Mouse (Mus musculus) lung, postnatal 4 days (tissue): ENCODE measurements around the gene Syde2.
A peak's percentile ranks its signal among the peaks of the same experiment; 100 is the strongest.

Source experiments
- DNase-seq, 2 experiments: peaks; one replicate each; pipeline ENCODE4 v3.0.0; 2021

Syde2 gene

GRCm38 (mm10) chr3:145966806-145967205 is 20.9 kb upstream of the Syde2 start:
- no peak for DNase-seq

DNA sequence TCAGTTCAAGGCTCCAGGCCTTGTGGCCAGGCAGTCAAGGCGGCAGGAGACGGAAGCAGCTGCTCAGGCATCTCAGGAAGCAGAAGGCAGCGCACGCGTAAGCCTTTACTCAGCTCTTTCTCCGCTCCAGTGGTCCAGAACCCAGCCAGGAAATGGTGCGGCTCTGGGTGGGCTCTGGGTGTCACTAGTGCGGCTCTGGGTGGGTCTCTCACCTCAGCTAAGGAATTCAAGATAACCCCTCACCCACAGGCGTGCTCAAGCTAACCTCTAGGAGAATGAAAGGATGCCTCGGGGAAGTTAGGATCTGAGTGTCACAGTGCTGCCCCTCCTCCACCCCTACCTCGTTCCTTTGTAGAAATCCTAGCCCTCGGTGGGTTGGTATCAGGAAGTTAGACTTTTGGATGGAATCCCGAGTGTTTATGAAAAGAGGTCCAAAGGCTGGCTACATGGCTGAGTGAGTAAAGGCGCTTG is 18.6 kb upstream of the Syde2 start:
- no peak for DNase-seq

DNA sequence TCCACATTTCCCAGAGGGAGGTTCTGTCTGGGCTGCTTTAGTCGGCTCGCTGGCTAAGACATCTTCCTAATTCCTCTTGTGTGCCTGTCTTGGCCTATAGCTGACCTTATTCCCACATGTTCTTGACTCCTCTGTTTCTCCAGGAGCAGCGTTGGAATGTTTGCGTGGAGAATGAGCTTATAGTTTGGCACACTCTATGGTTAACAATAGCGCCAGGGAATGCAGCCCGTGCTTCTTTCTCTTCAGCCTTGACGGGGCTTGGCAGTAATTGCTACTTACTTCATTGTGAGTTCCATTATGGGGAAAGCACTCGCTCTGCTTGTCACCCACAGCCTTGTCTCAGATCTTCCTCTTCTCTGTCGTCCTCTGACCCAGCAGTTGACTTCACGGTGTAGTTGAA is 16.2 kb upstream of the Syde2 start:
- peak in 1 of 2 experiments; percentile 19 for DNase-seq

DNA sequence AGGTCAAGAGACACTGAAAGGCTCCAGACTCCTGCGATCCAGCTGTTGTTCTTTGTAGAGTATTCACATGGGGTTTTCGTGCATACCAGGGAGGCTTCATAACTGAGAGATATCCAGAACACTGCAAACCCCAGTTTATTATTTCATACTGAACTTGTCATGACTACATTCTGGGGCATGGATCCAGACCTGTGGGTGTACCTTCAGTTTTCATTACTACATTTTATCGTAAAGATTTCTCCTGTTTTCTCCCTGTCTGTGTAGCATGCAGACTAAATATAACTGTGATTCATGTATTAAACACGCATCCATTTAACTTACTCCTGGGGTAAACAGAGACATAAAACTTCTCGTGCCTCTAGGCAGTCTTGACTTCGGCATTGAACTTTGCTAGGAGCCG is 12.7 kb upstream of the Syde2 start:
- no peak for DNase-seq

GRCm38 (mm10) chr3:145985333-145985925 is 2.2 kb upstream of the Syde2 start:
- no peak for DNase-seq

GRCm38 (mm10) chr3:145986317-145987001 is 1.2 kb upstream of the Syde2 start:
- DNase-seq = peak; percentile 25 to 52

- peak; percentile 87 to 95 for DNase-seq
Observed at GRCm38 (mm10) chr3:145987970-145988683, 457 bp downstream of the Syde2 start.

DNA sequence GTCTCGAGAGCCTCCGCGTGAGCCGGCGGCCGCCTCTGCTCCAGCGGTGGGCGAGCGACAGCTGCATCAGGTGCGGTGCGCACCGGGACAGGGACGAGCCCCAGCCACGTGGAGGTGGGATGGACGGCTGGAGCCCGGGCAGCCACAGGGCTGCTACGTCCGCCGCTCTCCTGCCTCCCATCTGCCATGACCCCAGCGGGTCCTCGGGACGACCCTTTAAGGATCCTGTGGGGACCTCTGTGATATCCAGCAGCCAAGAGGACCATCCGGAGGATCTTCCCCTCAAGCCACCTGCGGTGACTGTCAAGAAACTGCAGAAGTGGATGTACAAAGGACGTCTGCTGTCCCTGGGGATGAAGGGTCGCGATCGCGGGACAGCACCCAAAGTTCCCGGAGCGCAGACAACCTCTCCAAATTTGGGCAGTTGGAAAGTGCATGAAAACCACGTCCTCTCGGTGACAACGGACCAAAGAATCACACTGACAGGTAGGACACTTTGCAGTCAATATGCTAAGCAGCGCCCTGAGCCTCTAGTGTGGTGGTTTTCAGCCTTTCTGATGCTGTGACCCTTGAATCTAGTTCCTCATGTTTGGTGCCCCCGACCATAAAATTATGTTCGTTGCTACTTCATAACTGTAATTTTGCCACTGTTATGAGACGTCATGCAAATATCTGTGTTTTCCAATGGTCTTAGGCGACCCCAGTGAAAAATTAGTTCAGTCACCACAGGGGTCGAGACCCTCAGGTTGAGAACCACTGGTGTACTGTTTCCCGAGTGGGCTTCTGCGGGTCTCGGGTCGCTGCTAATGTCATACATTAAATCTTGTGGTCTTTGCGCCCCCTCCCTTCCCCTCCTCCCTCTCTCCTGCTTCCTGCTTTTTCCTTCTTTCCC is 1.3 kb downstream of the Syde2 start:
- no peak for DNase-seq

DNA sequence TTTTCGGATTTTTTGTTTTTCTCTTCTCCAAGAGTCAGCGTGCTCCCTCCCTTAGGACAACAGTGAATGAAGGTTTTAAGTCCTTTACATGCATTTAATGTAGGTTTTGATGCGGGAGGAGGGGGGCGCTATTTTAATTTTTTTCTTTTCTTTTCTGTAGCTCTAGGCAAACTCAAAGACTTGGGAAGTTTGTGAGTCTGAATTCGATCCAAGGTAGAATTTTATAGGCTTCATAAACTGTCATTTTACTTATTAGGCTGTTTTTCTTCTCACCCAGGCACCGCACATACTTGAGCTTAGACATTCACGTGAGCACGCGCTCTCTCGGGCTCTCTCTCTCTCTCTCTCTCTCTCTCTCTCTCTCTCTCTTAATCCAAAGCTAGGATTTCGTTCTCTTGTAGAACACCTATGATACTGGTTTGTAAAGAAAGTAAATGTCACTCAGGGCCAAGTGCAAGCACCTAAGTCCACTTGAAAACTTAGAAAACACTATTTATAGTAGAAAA is 2.0 kb downstream of the Syde2 start:
- DNase-seq = no peak

DNA sequence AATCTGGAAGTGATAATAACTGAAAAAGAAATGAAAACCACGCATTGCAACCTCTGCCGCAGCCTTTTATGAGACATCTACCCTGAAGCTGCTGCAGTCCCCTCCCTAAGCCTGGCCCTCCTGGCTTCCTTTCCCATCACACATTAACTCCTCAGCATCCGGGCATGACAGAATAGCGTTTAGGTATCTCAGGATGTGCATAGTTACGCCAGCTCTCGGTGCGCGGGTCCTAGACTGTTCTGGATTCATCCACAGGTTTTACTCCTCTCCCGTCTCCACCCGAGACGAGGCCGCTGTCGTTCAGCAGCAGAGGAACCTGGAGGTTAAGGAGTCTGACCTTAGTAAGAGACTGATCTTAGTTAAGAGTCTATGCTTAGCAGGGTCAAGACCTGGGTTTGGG is 3.5 kb downstream of the Syde2 start:
- peak in 1 of 2 experiments; percentile 3 for DNase-seq

DNA sequence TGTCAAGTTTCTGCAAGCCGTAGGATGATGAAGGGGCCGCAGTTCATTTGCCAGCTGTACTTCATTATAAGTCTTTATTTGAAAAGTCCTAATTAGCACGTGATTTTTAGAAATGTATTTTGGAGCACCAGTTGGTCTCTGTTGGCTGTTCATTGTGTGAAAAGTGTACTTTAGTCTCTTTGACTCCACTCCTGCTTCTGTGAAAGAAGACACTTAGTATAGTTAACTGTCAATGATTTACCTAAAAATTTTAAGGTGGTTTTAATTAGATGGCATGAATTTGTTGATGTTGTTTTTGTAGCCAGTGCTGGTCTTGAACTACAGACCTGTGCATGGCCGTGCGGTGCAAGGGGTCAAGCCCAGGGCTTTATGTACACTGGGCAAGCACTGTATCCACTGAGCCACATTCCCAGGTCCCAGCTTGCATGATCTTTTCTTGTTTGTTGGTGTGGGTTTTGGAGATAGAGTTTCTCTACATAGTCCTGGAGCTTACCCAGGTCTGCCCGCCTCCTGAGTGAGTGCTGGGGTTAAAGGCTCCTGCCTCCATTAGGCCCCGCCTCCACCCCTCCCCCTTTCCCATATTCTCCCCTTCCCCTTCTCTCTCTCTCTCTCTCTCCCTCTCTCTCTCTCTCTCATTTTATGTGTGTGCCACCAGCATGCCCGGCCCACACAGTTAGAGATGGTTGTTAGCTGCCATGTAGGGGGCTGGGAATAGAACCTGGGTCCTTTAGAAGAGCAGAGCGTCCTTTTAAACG is 4.5 kb downstream of the Syde2 start:
- peak in 1 of 2 experiments; percentile 2 for DNase-seq

GRCm38 (mm10) chr3:145992796-145993195 is 5.1 kb downstream of the Syde2 start:
- peak; percentile 33 to 68 for DNase-seq

DNA sequence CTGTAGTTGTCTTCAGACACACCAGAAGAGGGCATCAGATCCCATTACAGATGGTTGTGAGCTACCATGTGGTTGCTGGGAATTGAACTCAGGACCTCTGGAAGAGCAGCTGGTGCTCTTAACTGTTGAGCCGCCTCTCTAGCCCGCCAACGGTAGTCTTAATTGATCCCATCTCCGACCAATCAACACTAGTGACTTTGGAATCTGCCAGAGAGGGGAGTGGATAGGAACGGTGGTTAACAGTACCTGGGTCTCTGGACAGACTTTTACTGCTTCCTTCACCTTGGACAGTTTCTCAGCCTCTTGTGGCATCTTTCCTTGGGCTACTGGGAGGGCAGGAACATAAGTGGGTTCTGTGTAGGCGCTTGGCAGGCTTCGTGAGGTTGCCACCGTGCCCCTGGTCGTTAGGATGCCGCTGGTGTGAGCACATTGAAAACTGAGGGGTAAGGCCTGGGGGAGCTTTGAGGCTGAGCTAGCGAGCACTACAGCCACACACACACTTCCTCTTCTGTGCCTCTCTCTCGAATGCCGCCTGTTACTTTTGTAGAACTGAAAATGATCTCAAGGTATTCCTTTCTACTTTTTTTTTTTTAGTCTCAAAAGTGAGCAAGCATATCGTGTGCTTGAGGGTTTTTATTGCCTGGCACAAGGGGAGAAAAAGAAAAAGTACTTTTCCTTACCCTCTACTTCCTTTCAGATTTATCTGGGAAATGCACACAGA is 6.0 kb downstream of the Syde2 start:
- DNase-seq = no peak

DNA sequence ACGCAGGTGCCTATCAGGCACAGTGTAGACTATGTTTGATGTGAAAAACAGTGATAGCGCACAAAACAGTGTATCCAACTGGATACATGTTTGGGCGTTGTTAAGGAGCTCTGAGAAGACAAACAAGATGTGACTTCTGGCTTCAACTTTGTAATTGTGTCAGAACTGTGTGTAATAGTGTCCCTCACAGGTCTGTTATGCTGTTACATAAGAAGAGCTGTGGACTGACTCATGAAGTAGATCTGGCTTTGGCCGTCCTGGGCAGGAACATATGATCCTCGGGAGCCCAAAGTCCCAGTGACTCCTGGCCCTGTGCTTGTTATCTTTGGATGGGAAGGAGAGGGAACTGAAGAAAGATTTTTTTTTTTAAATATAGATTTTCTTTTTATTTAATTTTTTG is 7.8 kb downstream of the Syde2 start:
- no peak for DNase-seq

DNA sequence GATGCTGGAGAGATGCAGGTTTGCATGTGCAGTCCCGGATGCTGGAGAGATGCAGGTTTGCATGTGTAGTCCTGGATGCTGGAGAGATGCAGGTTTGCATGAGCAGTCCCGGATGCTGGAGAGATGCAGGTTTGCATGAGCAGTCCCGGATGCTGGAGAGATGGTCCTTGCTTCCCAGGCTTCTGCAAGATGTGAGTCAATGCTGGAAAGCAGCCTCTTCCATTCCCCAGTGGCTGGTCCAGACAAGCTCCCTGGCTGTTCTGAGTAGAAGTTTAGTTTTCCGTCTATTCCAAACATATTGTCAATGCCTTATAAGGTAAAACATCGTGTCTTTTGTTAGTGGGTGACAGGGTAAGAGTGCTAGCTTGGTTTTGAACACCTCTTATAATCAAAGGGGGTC is 8.9 kb downstream of the Syde2 start:
- peak in 1 of 2 experiments; percentile 2 for DNase-seq

DNA sequence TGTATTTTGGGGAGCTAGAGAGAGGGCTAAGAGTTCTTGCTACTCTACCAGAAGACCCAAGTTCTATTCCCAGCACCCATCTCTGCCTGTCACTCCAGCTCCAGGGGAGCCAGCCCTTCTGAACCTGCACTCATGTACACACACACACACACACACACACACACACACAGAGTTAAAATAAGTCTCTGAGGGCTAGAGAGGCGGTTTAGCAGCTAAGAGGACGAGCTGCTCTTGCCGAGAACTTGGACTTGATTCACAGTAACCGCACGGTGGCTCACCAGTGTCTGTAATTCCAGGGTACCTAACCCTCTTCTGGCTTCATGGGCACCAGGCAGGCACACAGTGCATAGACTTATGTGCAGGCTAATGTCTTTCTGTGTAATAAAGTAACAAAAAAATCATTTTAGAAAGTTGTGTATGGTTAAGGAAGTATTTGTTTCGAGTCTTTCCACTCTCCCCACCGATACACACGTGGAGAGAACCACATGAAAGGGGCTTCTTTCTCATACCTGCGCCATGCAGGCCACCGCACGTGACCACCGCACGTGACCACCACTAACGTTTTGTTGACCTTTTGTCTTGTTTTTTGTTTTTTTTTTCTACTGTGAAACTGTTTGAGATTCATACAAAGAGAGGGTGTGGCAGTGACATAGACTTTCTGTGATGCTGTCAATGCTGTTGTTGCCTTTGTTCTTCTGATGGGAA is 16.8 kb downstream of the Syde2 start:
- DNase-seq = no peak

DNA sequence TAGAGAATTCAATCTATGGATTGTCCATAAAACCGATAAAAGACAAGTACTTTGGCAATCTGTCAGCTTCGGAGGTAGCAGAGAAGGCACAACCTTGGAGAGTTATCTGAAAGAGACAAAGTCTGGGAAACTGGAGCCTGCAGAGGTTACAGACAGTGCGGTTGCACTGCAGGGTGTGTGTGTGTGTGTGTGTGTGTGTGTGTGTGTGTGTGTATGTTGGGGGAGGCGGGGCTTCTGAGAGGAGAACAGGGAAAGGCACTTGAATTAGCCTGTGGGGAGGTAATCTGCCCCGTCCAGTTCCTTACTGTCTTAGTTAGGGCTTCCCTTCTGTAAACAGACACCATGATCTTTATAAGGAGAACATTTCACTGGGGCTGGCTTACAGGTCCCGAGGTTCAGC is 20.2 kb downstream of the Syde2 start:
- DNase-seq = no peak

DNA sequence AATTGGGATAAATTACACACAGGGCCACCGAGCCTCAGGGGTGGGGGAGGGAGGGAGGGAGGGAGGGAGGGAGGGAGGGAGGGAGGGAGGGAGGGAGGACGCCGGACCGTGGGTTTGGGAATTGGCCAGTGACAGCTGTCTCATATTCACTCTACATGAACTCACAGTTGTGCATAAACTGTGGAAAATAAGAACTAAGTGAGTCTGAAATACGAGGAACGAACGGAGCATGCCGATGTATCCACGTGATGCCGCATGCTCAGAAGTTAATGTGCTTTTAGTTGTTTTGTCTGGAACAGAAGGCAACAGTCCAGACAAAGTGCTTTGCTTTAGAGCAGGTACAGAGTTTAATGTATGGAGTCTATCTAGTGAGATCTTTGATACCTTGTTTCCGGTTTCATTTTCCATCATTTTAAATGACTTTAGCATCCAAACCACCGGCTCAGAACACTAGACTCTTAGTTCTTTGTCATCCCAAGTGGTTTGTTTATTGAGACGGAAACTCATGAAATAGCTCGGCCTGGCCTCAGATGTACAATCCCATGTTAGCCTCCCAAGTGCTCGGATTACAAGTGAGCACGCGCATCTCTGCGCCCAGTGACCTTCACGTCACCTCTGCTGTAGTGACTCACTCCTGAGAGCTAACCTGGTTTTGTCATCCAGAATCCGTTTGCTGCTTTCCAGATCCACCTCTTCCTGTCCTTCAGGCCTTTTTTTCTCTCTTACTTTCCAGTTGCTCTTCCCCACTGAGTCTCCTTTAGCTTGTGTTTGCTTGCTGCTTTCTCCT is 22.4 kb downstream of the Syde2 start:
- peak; percentile 19 to 38 for DNase-seq

GRCm38 (mm10) chr3:146010751-146011150 is 23.1 kb downstream of the Syde2 start:
- no peak for DNase-seq
